Mouse (Mus musculus): ENCODE measurements around the gene Fat4.

GRCm38 (mm10) chr3:38918926-38919325 is 32.2 kb downstream of the Fat4 start:
- TF ChIP-seq POLR2A (IDR thresholded peaks at IDR 0.05; ENCODE audit: low read depth, low read length) (no peak), CTCF (IDR thresholded peaks at IDR 0.05; ENCODE audit: extremely low read depth, insufficient read depth, insufficient read length, insufficient replicate concordance) (no peak)
